Mouse (Mus musculus) cerebellum, postnatal 25 days (tissue): ENCODE measurements around the gene Ccsap.

Experiments
- DNase-seq, 2 experiments: peaks; one replicate each; pipeline ENCODE4 v3.0.0; 2021; ENCODE audit warnings: mixed read lengths in 2 of 2

Gene Ccsap

DNA sequence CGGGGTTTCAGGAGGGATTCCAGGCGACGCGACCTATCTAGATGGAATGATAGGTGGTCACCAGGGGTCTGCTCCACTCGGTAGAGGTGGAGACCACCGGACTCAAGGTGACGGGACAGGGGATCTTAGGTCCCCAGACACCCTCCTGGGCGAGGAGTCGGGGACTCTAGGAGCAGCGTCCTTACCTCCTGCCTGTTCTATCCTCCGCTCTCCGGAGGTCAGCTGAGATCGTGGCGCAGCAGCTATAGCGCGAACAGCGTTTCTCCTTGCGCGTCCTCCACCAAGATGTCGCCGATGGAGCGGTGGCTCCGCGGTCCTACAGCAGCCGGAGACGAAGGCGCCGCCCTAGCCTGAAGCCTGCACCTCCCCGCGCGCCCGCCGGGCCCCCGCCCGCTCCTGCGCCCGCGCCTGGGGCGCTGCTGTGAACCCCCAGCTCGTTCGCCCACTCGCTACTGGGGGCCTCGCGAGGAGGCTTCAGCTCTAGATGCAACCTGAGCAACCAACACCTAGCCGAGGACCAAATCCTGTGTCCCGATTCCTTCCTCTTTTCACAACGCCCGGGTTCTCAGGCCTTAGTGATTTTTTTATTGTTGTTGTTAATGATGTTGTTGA is at the start of gene Ccsap:
TSS of gene Ccsap (minus strand) at position 562 of the 612 bp plus-strand sequence.
- peak; percentile 79 to 81 for DNase-seq

GRCm38 (mm10) chr8:123907604-123908003 is 47.6 kb upstream of the Ccsap start:
- DNase-seq, result no peak

GRCm38 (mm10) chr8:123902653-123903052 is 42.6 kb upstream of the Ccsap start:
- DNase-seq, result no peak

GRCm38 (mm10) chr8:123899366-123899765 is 39.4 kb upstream of the Ccsap start:
- DNase-seq, result no peak

DNA sequence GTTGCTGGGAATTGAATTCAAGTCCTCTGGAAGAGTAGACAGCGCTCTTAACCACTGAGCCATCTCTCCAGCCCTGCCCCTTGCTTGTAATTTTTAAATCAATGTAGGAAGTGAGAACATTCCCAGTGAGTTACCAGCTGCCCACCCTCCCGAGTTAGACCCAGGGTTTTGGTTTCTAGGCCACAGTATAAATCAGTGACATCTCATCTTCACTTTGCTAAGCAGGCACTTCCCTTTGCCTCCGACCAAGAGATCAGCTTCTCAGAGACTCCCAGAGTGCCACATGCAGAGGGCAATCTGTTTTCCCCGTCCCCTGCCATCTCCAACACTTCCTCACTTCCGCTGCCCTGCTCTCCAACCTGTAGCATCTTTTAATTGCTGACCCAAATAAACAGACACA is 38.6 kb upstream of the Ccsap start:
- peak; percentile 45 to 46 for DNase-seq

DNA sequence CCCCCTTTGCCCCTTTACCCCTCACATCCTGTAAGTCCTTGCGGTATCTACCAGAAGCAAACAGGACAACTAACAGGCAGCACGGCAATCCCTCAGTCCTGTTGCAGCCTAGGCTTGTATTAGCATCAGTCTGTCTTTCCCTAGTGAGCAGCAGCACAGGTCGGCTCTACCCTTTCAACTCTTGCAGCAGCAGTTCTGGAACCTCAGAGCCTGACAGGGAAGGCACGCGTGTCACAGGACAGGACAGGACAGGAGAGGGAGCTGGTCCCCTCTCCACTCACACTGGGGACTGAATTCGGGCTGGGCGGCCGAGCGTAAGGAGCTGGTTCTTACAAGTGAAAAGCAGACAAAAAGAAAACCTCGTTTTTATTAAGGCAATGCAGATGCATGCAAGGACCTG is 36.8 kb upstream of the Ccsap start:
- DNase-seq, result no peak

DNA sequence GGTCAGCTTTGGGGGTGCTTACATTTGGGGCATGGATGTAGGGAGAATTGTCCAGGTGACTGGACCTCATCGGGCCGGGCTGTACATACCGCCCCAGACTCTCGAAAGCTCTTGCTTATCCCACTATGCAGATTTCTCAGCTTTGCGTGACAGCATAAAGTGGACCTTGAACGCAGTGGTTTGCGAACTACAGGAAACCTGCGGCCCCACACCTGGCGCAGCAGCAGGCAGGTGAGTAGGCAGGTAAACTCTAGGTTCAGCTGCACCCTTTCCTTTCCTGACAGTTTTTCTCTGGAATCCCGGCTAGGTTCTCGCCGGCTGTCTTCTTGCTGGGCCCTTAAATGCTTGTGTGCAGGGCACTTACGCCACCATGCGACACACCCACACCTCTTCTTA is 36.4 kb upstream of the Ccsap start:
- DNase-seq, result no peak

GRCm38 (mm10) chr8:123895680-123896365 is 35.8 kb upstream of the Ccsap start:
- peak; percentile 48 to 64 for DNase-seq

- DNase-seq, result no peak
These were observed 35.2 kb upstream of the Ccsap start for GRCm38 (mm10) chr8:123895230-123895629.

DNA sequence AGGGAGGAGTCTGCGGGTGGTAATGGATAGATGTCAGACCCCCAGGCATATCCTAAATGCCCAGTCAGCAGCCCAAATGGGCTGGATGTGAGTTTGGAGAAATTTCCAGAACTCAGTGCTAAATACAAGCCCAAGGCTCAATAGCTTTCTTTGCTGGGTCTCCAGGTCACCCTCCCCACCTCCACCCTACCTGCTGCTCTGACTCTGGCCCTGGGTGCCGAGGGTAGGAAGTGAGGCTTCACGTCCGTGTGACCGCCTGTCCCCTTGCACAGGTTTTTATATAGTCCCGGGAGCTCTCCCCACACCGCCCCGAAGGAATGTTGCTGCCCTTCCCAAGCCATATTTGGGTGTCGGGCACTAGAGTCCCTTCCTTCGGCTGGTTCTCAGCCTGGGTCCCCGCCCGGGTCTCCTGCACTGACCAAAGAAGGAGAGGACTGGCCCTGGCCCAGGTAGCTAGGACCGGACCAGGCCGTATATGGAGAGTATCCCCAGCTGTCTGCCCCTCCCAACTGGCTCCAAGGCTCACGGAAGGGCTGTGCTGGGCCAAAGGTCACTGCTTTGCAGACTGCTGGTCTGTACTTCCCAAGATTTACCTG is 34.6 kb upstream of the Ccsap start, which contains the start of gene Acta1:
TSS of gene Acta1 (minus strand) at position 250 of the 596 bp plus-strand sequence.
- peak in 1 of 2 experiments; percentile 30 for DNase-seq

DNA sequence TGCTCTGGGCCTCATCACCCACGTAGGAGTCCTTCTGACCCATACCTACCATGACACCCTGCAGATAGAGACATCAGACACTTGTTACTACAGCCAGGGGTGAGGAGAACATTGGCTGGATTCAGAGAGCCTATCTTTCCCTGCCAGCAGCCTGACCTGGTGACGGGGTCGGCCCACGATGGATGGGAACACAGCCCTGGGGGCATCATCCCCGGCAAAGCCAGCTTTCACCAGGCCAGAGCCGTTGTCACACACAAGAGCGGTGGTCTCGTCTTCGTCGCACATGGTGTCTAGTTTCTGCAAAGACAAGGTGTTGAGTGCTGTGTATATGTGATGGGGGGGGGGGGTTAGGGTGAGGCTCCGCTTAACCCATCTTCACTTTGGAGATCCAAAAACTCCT is 33.4 kb upstream of the Ccsap start:
- DNase-seq, result peak in 1 of 2 experiments; percentile 26

DNA sequence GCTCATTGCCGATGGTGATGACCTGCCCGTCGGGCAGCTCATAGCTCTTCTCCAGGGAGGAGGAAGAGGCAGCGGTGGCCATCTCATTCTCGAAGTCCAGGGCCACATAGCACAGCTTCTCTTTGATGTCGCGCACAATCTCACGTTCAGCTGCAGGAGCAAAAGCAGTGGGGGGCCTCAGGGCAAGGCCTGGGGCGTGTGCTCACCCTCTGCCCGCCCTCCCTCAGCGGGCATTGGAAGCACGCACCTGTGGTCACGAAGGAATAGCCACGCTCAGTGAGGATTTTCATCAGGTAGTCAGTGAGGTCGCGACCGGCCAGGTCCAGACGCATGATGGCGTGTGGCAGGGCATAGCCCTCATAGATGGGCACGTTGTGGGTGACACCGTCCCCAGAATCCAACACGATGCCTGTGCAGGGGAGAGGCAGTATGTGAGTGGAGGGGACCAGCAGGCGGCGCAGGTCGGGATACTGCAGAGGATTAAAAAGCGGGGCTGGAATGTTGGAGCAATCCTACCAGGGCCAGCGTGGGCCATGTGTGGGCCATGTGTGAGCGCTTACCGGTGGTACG is 32.7 kb upstream of the Ccsap start:
- peak; percentile 65 to 68 for DNase-seq

DNA sequence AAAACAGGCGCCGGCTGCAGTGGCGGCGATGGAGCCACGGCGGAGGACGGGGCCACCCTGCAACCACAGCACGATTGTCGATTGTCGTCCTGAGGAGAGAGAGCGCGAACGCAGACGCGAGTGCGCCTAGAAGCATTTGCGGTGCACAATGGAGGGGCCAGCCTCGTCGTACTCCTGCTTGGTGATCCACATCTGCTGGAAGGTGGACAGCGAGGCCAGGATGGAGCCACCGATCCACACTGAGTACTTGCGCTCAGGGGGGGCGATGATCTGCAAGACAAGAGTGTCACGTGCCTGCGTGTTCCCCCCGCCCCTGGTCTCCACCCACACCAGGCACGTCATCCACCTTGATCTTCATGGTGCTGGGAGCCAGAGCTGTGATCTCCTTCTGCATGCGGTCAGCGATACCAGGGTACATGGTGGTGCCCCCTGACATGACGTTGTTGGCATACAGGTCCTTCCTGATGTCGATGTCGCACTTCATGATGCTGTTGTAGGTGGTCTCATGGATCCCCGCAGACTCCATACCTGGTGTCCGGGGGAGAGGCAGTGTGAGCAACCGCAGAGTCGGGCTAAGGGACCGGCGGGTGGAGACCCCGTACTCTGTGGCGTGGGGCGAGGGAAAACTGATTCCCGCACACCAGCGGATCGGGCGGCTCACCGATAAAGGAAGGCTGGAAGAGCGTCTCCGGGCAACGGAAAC is 32.0 kb upstream of the Ccsap start:
- peak; percentile 93 to 95 for DNase-seq

DNA sequence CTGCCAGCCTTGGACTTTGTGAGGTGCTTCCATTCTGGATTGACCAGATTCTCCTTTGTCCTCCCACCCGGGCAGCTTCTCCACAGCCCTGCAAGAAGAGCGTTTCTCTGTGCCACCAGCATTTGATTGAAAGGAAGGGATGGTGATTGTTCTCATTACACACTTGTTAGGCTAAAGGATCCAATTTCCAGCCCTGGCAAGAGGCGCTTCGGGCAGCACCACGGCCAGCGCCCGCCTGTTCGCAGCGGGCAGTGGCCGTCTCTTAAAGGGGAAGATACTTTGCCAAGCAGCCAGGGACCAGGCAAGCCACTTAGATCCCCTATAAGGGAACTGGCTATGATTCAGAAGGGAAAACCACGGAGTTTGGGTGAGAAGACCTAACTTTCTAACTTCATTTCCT is 31.3 kb upstream of the Ccsap start:
- DNase-seq, result peak; percentile 84 to 86

DNA sequence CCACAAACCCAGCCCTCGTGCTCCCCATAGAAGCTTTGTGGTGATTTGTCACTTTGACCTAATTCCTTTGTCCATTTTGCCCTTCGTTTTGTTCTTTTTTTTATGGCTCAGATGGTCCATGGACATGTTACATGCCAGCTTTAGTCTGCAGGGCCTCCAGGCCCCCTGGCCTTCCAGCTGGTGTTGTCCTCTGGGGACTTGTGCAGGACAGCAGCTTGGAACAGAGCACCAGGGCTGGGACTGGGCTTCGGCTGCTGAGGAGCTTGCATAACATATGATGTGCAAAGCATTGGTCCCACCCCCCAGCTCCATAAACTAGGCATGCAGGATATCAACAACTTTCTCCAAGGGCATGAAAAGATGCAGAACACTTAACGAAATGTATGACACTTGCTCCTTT is 29.8 kb upstream of the Ccsap start:
- no peak for DNase-seq

- no peak for DNase-seq
These were observed 27.9 kb upstream of the Ccsap start for GRCm38 (mm10) chr8:123887956-123888355.

GRCm38 (mm10) chr8:123887163-123887562 is 27.2 kb upstream of the Ccsap start:
- no peak for DNase-seq

DNA sequence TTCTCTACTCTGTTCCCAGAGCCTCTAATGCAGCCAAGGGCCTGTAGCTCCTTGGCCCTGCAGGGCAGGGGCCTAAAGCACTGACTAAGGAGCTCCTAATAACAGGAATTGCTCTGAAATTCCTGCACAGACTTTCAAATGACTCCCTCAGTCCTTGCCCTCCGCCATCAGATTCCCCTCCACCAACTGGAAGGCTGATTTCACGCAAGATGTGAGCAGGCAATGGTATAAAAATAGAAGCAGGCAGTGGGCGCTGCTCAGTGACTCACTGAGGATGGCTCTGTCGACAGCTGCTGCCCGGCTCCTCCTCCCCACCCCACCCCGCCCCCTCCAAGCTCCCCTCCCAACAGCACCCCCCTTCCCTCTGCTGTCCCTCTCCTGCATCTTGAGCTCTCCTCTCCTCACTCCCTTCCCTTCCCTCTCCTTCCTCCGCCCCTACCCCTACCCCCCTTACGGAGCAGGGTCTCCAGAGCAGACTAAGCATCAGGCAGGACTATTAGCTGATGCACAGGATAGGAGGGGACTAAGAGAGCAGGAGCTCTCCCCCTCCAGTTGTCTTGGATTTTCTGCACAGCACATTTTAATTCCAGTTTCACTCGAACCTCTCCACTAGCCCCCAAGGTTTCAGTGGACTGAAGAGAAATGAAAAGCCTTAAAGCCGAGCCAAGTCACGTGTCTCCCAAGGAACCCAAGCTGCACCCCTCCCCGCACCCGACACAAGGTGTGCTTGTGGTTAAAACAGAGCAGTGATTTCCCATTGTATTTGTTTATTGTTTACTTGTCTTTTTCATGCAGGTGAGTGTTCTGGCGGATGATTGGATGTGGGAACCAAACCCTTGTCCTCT is 24.9 kb upstream of the Ccsap start:
- peak; percentile 53 to 66 for DNase-seq

- no peak for DNase-seq
These were observed 23.1 kb upstream of the Ccsap start for GRCm38 (mm10) chr8:123883094-123883493.

- DNase-seq, result no peak
These were observed 22.4 kb upstream of the Ccsap start for GRCm38 (mm10) chr8:123882412-123882811.

GRCm38 (mm10) chr8:123880821-123881350 is 20.9 kb upstream of the Ccsap start:
- DNase-seq, result no peak

DNA sequence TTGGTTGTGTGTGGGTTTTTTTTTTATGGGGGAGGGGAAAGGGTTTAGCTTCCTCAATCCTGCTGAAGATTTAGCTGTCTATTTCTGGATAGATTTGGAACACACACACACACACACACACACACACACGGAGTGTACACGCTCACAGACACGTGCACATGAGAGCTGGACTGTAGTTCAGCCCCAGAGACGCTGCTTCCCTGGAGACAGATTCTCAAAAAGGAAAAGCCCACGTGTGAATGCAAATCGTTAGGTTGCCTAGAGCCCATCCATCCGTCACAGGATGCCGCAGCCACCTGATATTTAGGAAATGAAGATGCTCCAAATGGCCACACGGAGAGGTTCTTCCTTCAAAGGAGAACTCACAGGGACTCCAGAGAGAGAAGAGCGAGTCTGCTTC is 20.3 kb upstream of the Ccsap start:
- DNase-seq, result no peak
